Mouse (Mus musculus): ENCODE measurements around the gene Hivep2. TPM values are rescaled to one million over a fixed set of nuclear protein-coding genes. Genes with fewer than 3 reads are reported as not detected.

Gene Hivep2
- polyA plus RNA-seq, 1 experiment from 2014 or later: 21.0 TPM

- no peaks in the 10 kb centered on the region for H3K27me3 ChIP-seq (ENCODE audit: control insufficient read depth, insufficient read depth, low read length)
Measured at GRCm38 (mm10) chr10:14040716-14041470, 75.0 kb downstream of the Hivep2 start.

GRCm38 (mm10) chr10:14041606-14042005 lies 75.7 kb downstream of the Hivep2 start:
- Histone ChIP-seq H3K27me3 (ENCODE audit: control insufficient read depth, insufficient read depth, low read length) (no peaks in the 10 kb centered on the region), H3K4me3 (ENCODE audit: low read depth, low read length) (no peak overlapping the region), H3K4me1 (ENCODE audit: control insufficient read depth, insufficient read depth, low read length) (peaks cover 8% of the 10 kb centered on the region; the same call in 1 of the 2 replicates), H3K27ac (ENCODE audit: low read depth, low read length) (no peak overlapping the region), H3K9ac (replicated peaks; ENCODE audit: low read depth, low read length) (no peak overlapping the region), H3K9me3 (ENCODE audit: control insufficient read depth, low read length) (no peaks in the 10 kb centered on the region), H3K36me3 (ENCODE audit: control insufficient read depth, insufficient read depth, low read length) (no peaks in the 10 kb centered on the region), H3K4me2 (ENCODE audit: low read depth, low read length) (no peak overlapping the region)
- ATAC-seq (ENCODE audit: low read depth): no peak
- 73% methylated on average over 5 of the region's 5 CpGs for WGBS

More at GRCm38 (mm10) chr10:14040716-14041470, 75.0 kb downstream of the Hivep2 start:
- ATAC-seq (ENCODE audit: low read depth): no peak
- H3K4me2 ChIP-seq (ENCODE audit: low read depth, low read length): no peak overlapping the region
- H3K9ac ChIP-seq (replicated peaks; ENCODE audit: low read depth, low read length): no peak overlapping the region
- no peaks in the 10 kb centered on the region for H3K36me3 ChIP-seq (ENCODE audit: control insufficient read depth, insufficient read depth, low read length)
- no peaks in the 10 kb centered on the region for H3K9me3 ChIP-seq (ENCODE audit: control insufficient read depth, low read length)
- H3K4me3 ChIP-seq (ENCODE audit: low read depth, low read length): no peak overlapping the region
- H3K27ac ChIP-seq (ENCODE audit: low read depth, low read length): no peak overlapping the region
- peaks cover 8% of the 10 kb centered on the region; the same call in 1 of the 2 replicates for H3K4me1 ChIP-seq (ENCODE audit: control insufficient read depth, insufficient read depth, low read length)
- 89% methylated on average over 9 of the region's 9 CpGs for WGBS

- Histone ChIP-seq H3K9ac (replicated peaks; ENCODE audit: low read depth, low read length) (no peak overlapping the region), H3K4me3 (ENCODE audit: low read depth, low read length) (no peak overlapping the region), H3K4me2 (ENCODE audit: low read depth, low read length) (no peak overlapping the region), H3K4me1 (ENCODE audit: control insufficient read depth, insufficient read depth, low read length) (peaks cover 3% of the 10 kb centered on the region; the same call in 1 of the 2 replicates), H3K36me3 (ENCODE audit: control insufficient read depth, insufficient read depth, low read length) (no peaks in the 10 kb centered on the region), H3K27ac (ENCODE audit: low read depth, low read length) (no peak overlapping the region), H3K9me3 (ENCODE audit: control insufficient read depth, low read length) (no peaks in the 10 kb centered on the region), H3K27me3 (ENCODE audit: control insufficient read depth, insufficient read depth, low read length) (no peaks in the 10 kb centered on the region)
- ATAC-seq (ENCODE audit: low read depth): no peak
- WGBS: 86% methylated on average over 12 of the region's 12 CpGs
Measured at GRCm38 (mm10) chr10:14042539-14043348, 76.9 kb downstream of the Hivep2 start.

GRCm38 (mm10) chr10:14043349-14043710 lies 77.5 kb downstream of the Hivep2 start:
- WGBS: 92% methylated on average over 4 of the region's 4 CpGs
- no peak overlapping the region for H3K27ac ChIP-seq (ENCODE audit: low read depth, low read length)
- H3K27me3 ChIP-seq (ENCODE audit: control insufficient read depth, insufficient read depth, low read length): no peaks in the 10 kb centered on the region
- H3K4me2 ChIP-seq (ENCODE audit: low read depth, low read length): no peak overlapping the region
- H3K36me3 ChIP-seq (ENCODE audit: control insufficient read depth, insufficient read depth, low read length): no peaks in the 10 kb centered on the region
- no peaks in the 10 kb centered on the region for H3K4me1 ChIP-seq (ENCODE audit: control insufficient read depth, insufficient read depth, low read length)
- no peaks in the 10 kb centered on the region for H3K9me3 ChIP-seq (ENCODE audit: control insufficient read depth, low read length)
- H3K9ac ChIP-seq (replicated peaks; ENCODE audit: low read depth, low read length): no peak overlapping the region
- no peak for ATAC-seq (ENCODE audit: low read depth)
- no peak overlapping the region for H3K4me3 ChIP-seq (ENCODE audit: low read depth, low read length)

- no peak overlapping the region for H3K27ac ChIP-seq (ENCODE audit: low read depth, low read length)
- no peak for ATAC-seq (ENCODE audit: low read depth)
- H3K9me3 ChIP-seq (ENCODE audit: control insufficient read depth, low read length): no peaks in the 10 kb centered on the region
- H3K4me3 ChIP-seq (ENCODE audit: low read depth, low read length): no peak overlapping the region
- no peaks in the 10 kb centered on the region for H3K36me3 ChIP-seq (ENCODE audit: control insufficient read depth, insufficient read depth, low read length)
- no peaks in the 10 kb centered on the region for H3K27me3 ChIP-seq (ENCODE audit: control insufficient read depth, insufficient read depth, low read length)
- H3K4me1 ChIP-seq (ENCODE audit: control insufficient read depth, insufficient read depth, low read length): no peaks in the 10 kb centered on the region
- 54% methylated on average over 14 of the region's 14 CpGs for WGBS
- no peak overlapping the region for H3K9ac ChIP-seq (replicated peaks; ENCODE audit: low read depth, low read length)
- H3K4me2 ChIP-seq (ENCODE audit: low read depth, low read length): no peak overlapping the region
Measured at GRCm38 (mm10) chr10:14044046-14044782, 78.3 kb downstream of the Hivep2 start.

GRCm38 (mm10) chr10:14044783-14045392 lies 79.0 kb downstream of the Hivep2 start:
- Histone ChIP-seq H3K9me3 (ENCODE audit: control insufficient read depth, low read length) (no peaks in the 10 kb centered on the region), H3K27me3 (ENCODE audit: control insufficient read depth, insufficient read depth, low read length) (no peaks in the 10 kb centered on the region), H3K9ac (replicated peaks; ENCODE audit: low read depth, low read length) (no peak overlapping the region), H3K27ac (ENCODE audit: low read depth, low read length) (no peak overlapping the region), H3K4me2 (ENCODE audit: low read depth, low read length) (no peak overlapping the region), H3K36me3 (ENCODE audit: control insufficient read depth, insufficient read depth, low read length) (no peaks in the 10 kb centered on the region), H3K4me3 (ENCODE audit: low read depth, low read length) (no peak overlapping the region), H3K4me1 (ENCODE audit: control insufficient read depth, insufficient read depth, low read length) (no peaks in the 10 kb centered on the region)
- 86% methylated on average over 5 of the region's 5 CpGs for WGBS
- no peak for ATAC-seq (ENCODE audit: low read depth)

GRCm38 (mm10) chr10:14045745-14046144 lies 79.9 kb downstream of the Hivep2 start:
- H3K4me1 ChIP-seq (ENCODE audit: control insufficient read depth, insufficient read depth, low read length): no peaks in the 10 kb centered on the region
- no peaks in the 10 kb centered on the region for H3K36me3 ChIP-seq (ENCODE audit: control insufficient read depth, insufficient read depth, low read length)
- H3K4me2 ChIP-seq (ENCODE audit: low read depth, low read length): no peak overlapping the region
- no peak overlapping the region for H3K9ac ChIP-seq (replicated peaks; ENCODE audit: low read depth, low read length)
- ATAC-seq (ENCODE audit: low read depth): no peak
- no peaks in the 10 kb centered on the region for H3K27me3 ChIP-seq (ENCODE audit: control insufficient read depth, insufficient read depth, low read length)
- no peak overlapping the region for H3K27ac ChIP-seq (ENCODE audit: low read depth, low read length)
- WGBS: 69% methylated on average over 4 of the region's 4 CpGs
- H3K9me3 ChIP-seq (ENCODE audit: control insufficient read depth, low read length): no peaks in the 10 kb centered on the region
- no peak overlapping the region for H3K4me3 ChIP-seq (ENCODE audit: low read depth, low read length)

- Histone ChIP-seq H3K4me1 (ENCODE audit: control insufficient read depth, insufficient read depth, low read length) (no peaks in the 10 kb centered on the region), H3K9ac (replicated peaks; ENCODE audit: low read depth, low read length) (no peak overlapping the region), H3K27me3 (ENCODE audit: control insufficient read depth, insufficient read depth, low read length) (no peaks in the 10 kb centered on the region), H3K27ac (ENCODE audit: low read depth, low read length) (no peak overlapping the region), H3K36me3 (ENCODE audit: control insufficient read depth, insufficient read depth, low read length) (no peaks in the 10 kb centered on the region), H3K4me3 (ENCODE audit: low read depth, low read length) (no peak overlapping the region), H3K4me2 (ENCODE audit: low read depth, low read length) (no peak overlapping the region), H3K9me3 (ENCODE audit: control insufficient read depth, low read length) (no peaks in the 10 kb centered on the region)
- ATAC-seq (ENCODE audit: low read depth): no peak
- WGBS: 30% methylated on average over 4 of the region's 4 CpGs
Measured at GRCm38 (mm10) chr10:14046171-14046651, 80.3 kb downstream of the Hivep2 start.

Measured in neural tube, embryonic 14.5 days (tissue).